ENCODE assay signal across 18 mouse cellular contexts in the genomic region with DNA sequence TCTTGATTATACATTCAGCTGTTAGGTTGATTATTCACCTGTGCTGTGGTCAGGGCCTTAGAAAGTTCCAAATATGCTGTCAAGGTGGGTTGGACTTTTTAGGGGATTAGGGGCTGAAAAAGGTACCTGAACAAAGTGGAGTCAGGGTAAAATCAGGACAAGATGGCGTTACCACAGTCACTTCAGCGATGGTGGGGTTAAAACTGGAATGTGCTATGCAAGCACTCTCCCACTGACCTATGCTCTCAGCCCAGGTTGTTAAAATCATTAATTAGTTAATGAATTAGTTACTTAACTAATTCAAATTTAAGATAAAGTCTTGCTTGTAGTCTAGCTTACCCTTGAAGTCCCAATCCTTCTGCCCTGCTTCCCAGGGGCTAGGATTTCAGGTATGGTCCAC.
"Had no signal": no experiment of that assay in that cellular context is flagged by ENCODE, and none has a peak within 500 bp of the region (broad histone marks: within the 10 kb centered on the region; RNA-seq: fewer than 3 reads in every experiment).

No protein-coding gene starts in this region.

- DNase-seq: layer of hippocampus, postnatal 36 days; liver, embryonic 13.5 days; lung, embryonic 14.5 days; right cerebral cortex, adult 18-20 months; right cerebral cortex, postnatal 14 days; right cerebral cortex, postnatal 4 days; thymus, adult 2 months; thymus, postnatal 14 days; thymus, postnatal 4 days had no signal

- H3K27ac ChIP-seq: left cerebral cortex, adult 2 months; liver, embryonic 13.5 days; macrophage; midbrain, embryonic 12.5 days; midbrain, embryonic 15.5 days; neural tube, embryonic 12.5 days; neural tube, embryonic 15.5 days; stomach, postnatal 0 days had no signal

- H3K4me1 ChIP-seq: neural tube, embryonic 12.5 days had no signal

- H3K9ac ChIP-seq: liver, embryonic 13.5 days; lung, embryonic 14.5 days; midbrain, embryonic 12.5 days; midbrain, embryonic 15.5 days; neural tube, embryonic 12.5 days; neural tube, embryonic 15.5 days had no signal

- H3K4me2 ChIP-seq: liver, embryonic 13.5 days; lung, embryonic 14.5 days; midbrain, embryonic 12.5 days; midbrain, embryonic 15.5 days; neural tube, embryonic 12.5 days; neural tube, embryonic 15.5 days had no signal

- H3K9me3 ChIP-seq: liver, embryonic 13.5 days; midbrain, embryonic 12.5 days; midbrain, embryonic 15.5 days; neural tube, embryonic 12.5 days; neural tube, embryonic 15.5 days had no signal

- ATAC-seq: intestine, postnatal 0 days; lung, postnatal 0 days; midbrain, embryonic 15.5 days had no signal

- H3K4me3 ChIP-seq: left cerebral cortex, adult 2 months; liver, embryonic 13.5 days; midbrain, embryonic 12.5 days; midbrain, embryonic 15.5 days; neural tube, embryonic 12.5 days; neural tube, embryonic 15.5 days had no signal

- H3K27me3 ChIP-seq: liver, embryonic 13.5 days; midbrain, embryonic 12.5 days; midbrain, embryonic 15.5 days; neural tube, embryonic 12.5 days; neural tube, embryonic 15.5 days had no signal
